Mouse (Mus musculus): ENCODE results near the gene Zfpm1. TPM values are rescaled to one million over a fixed set of nuclear protein-coding genes. Genes with fewer than 3 reads are reported as not detected.

The Zfpm1 gene
- polyA plus RNA-seq (2015; fragmentation: Nextera tagmentation; extraction: Ambion mirVana): 1.6 and 2.1 TPM in 2 replicates

DNA sequence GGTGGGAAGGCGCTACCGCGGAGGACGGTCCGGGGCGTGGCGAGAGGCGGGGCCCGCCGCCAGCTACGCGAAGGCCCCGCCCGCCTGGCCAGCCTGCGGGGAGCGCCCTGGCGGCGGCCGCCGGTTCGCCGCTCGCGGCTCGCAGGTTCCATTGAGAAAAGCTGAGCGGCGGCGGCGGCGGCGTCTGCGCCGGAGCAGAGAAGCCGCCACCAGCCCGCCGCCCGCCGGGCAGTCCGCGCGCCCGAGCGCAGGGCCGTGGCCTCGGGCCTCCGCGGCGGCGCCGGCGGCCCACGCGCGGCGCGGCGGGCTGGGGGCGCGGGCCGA lies at the start of gene Zfpm1:
Zfpm1 (plus strand) TSS at position 107 of the 324 bp plus-strand sequence.

DNA sequence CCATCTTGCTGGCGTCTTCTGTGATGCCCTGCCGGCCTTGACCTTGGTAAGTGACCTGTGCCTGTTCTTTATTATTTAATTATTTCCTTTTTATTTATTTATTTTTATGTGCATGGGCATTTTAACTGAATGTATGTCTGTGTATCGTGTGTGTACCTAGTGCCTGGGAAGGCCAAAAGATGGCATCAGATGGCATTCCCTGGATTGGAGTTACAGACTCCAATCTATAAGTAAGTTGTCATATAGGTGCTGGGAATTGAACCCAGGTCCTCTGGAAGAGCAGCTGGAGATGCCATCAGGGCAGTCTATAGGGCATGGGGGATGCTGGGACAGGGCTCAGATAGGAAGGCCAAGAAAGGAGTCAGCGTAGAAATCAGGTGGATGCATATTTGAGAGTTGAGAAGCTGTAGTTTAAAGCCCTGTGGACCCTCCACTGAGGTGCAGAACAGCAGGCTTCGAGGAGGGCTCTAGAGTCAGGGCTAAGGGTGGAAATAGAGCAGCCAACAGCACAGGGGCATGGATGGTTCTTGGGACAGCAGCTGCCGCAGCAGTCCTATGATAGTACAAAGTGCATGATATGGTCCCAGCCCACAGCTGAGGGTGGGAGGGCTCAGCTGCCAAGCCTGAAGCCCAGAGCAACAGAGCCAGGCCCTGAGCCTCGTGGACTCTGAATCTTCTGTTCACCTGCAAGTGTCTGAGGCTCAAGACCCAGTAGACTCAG lies 78.9 kb downstream of the Zfpm1 start, which contains the start of gene Trhr2:
Trhr2 (minus strand) TSS at position 51 of the 721 bp plus-strand sequence.

DNA sequence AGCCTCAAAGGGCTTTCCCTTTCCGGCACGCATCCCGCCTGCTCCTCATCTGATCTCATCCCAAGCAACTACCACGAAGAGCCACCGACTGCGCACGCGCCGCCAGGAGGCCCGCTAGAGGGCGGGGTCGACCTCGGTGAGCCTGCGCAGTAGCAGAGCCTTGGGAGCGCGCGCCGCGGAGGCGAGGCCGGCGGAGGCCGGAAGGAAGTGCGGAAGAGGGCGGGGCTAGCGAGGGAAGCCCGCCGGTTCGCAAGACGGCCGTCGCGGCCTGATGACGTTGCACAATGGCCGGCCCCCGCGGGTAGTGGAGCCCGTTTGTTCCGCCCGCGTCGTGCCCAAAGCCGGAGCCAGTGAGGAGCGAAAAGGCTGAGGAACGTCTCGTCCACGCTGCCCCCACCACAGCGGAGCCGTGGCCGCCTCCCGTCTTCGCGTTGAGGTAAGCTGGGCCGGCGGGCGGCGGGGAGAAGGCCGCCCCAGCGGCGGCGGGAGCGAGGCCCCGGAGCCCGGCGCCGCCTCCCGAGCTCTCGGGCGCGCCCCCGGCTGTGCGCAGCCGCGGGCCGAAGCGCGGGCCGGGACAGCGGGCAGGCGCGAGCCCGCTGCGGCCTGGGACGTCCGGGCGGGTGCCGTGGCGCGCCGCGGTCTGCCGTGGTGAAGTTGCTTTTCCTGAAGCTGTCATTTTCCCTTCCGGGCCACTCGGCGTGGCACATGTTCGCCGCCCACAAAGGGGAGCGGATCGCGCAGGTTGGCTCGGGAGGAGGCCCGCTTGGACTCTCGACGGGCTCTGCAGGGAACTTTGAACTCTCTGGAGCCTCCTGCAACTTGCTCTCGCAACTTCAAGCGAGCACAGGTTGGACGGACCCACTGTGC lies 94.7 kb downstream of the Zfpm1 start, which contains the start of gene Zc3h18:
Zc3h18 (plus strand) TSS at position 245 of the 867 bp plus-strand sequence.

Other genes starting within 250 kb of the Zfpm1 start
- 0.48 and 0.51 TPM in 2 replicates for gene Trhr2, start 78.6 kb downstream of the Zfpm1 start, polyA plus RNA-seq (2015; fragmentation: Nextera tagmentation; extraction: Ambion mirVana)
- gene Zc3h18, start 94.5 kb downstream of the Zfpm1 start, polyA plus RNA-seq (2015; fragmentation: Nextera tagmentation; extraction: Ambion mirVana): 21.4 and 22.8 TPM in 2 replicates
- 0.22 TPM in 1 of 2 replicates, not detected in the other for gene Il17c, start 139.9 kb downstream of the Zfpm1 start, polyA plus RNA-seq (2015; fragmentation: Nextera tagmentation; extraction: Ambion mirVana)
- 57.8 and 77.0 TPM in 2 replicates for gene Cyba, start 150.8 kb downstream of the Zfpm1 start, polyA plus RNA-seq (2015; fragmentation: Nextera tagmentation; extraction: Ambion mirVana)
- 67.8 and 69.0 TPM in 2 replicates for gene Mvd, start 161.3 kb downstream of the Zfpm1 start, polyA plus RNA-seq (2015; fragmentation: Nextera tagmentation; extraction: Ambion mirVana)
- not detected in 2 replicates for gene Snai3, start 178.6 kb downstream of the Zfpm1 start, polyA plus RNA-seq (2015; fragmentation: Nextera tagmentation; extraction: Ambion mirVana)
- gene Rnf166, start 193.9 kb downstream of the Zfpm1 start, polyA plus RNA-seq (2015; fragmentation: Nextera tagmentation; extraction: Ambion mirVana): 28.1 and 29.9 TPM in 2 replicates
- 84.8 and 91.5 TPM in 2 replicates for gene Ctu2, start 194.0 kb downstream of the Zfpm1 start, polyA plus RNA-seq (2015; fragmentation: Nextera tagmentation; extraction: Ambion mirVana)